Mouse (Mus musculus) MEL (cell line): ENCODE measurements at regions not wholly inside any gene's neighbourhood (a gene's known extent, or its start where the extent isn't known, plus 50 kb on each side); places are given as distances from the start of the nearest gene placed in this dataset.

Experiments used
- DNase-seq: peaks from one replicate; pipeline ENCODE4 v3.0.0; 2011; ENCODE audit warnings: low read depth, low spot score
- H3K27ac ChIP-seq: 2 replicates; pipeline ENCODE4 v1.5.1; 2012; ENCODE audit warnings: low read depth, mild to moderate bottlenecking, control low read depth, low read length, moderate library complexity; ENCODE audit not compliant: control insufficient read depth
- H3K27me3 ChIP-seq, 2 experiments: fragments of 150-350 bp in 1 of 2; sonication (generic) in 1 of 2; 2 replicates each; pipeline ENCODE4 v1.6.1; 2012; ENCODE audit warnings: low read length in 2 of 2, mild to moderate bottlenecking in 2 of 2, improper control_type of control experiment in 1 of 2, moderate library complexity in 1 of 2; ENCODE audit not compliant: insufficient read depth in 2 of 2, control insufficient read depth in 1 of 2
- H3K36me3 ChIP-seq, 2 experiments: 2 replicates each; pipeline ENCODE4 v1.6.1; 2012 to 2014; ENCODE audit warnings: low read length in 2 of 2, improper control_type of control experiment in 1 of 2, inconsistent platforms in 1 of 2, mild to moderate bottlenecking in 1 of 2; ENCODE audit not compliant: insufficient read depth in 2 of 2, control insufficient read depth in 1 of 2
- H3K4me1 ChIP-seq, 2 experiments: fragments of 150-350 bp in 1 of 2; sonication (generic) in 1 of 2; 2 replicates each; pipeline ENCODE4 v1.6.1; 2012; ENCODE audit warnings: low read length in 2 of 2, improper control_type of control experiment in 1 of 2, mild to moderate bottlenecking in 1 of 2; ENCODE audit not compliant: insufficient read depth in 2 of 2, control insufficient read depth in 1 of 2
- H3K4me3 ChIP-seq, 2 experiments: fragments of 150-350 bp in 1 of 2; sonication (generic) in 1 of 2; 2 replicates each; pipeline ENCODE4 v1.5.1; 2012; ENCODE audit warnings: low read depth in 2 of 2, low read length in 2 of 2, mild to moderate bottlenecking in 2 of 2, moderate library complexity in 2 of 2, control low read depth in 1 of 2, improper control_type of control experiment in 1 of 2; ENCODE audit not compliant: control insufficient read depth in 1 of 2, insufficient read depth in 1 of 2
- H3K79me2 ChIP-seq: 2 replicates; pipeline ENCODE4 v1.6.1; 2012; ENCODE audit warnings: mild to moderate bottlenecking, low read length, moderate library complexity; ENCODE audit not compliant: control insufficient read depth, poor library complexity, insufficient read depth
- H3K9ac ChIP-seq: 2 replicates; pipeline ENCODE4 v1.6.1; 2012; ENCODE audit warnings: low read depth, mild to moderate bottlenecking, control low read depth, low read length, moderate library complexity; ENCODE audit not compliant: control insufficient read depth, poor library complexity, severe bottlenecking
- H3K9me3 ChIP-seq: fragments of 150-350 bp; sonication (generic); replicated peaks from 2 replicates; pipeline ENCODE4 v1.6.1; 2012; ENCODE audit warnings: mild to moderate bottlenecking, low read length, improper control_type of control experiment, moderate library complexity; ENCODE audit not compliant: insufficient read depth
- CHD1 ChIP-seq: IDR thresholded peaks from 2 replicates; pipeline ENCODE4 v1.6.1; 2012; ENCODE audit warnings: low read depth, mild to moderate bottlenecking, inconsistent platforms, low read length, improper control_type of control experiment
- CHD2 ChIP-seq: IDR thresholded peaks from 2 replicates; pipeline ENCODE4 v1.6.1; 2011; ENCODE audit warnings: low read length, improper control_type of control experiment
- CTCF ChIP-seq, 3 experiments: IDR thresholded peaks in 2 of 3; conservative IDR thresholded peaks in 1 of 3; 2 replicates each; pipeline ENCODE4 v1.5.1; 2011 to 2012; ENCODE audit warnings: low read length in 3 of 3, low read depth in 2 of 3, mild to moderate bottlenecking in 2 of 3, improper control_type of control experiment in 1 of 3, inconsistent platforms in 1 of 3, mixed read lengths in 1 of 3, moderate library complexity in 1 of 3; ENCODE audit not compliant: control insufficient read depth in 1 of 3, insufficient read depth in 1 of 3, poor library complexity in 1 of 3, severe bottlenecking in 1 of 3
- E2F4 ChIP-seq: IDR thresholded peaks from 2 replicates; pipeline ENCODE4 v1.6.1; 2011; ENCODE audit warnings: low read depth, low read length, improper control_type of control experiment, borderline replicate concordance
- ELF1 ChIP-seq: IDR thresholded peaks from 2 replicates; pipeline ENCODE4 v1.6.1; 2014; ENCODE audit warnings: low read depth, mild to moderate bottlenecking, inconsistent platforms, low read length, improper control_type of control experiment, moderate library complexity
- GABPA ChIP-seq: IDR thresholded peaks from 2 replicates; pipeline ENCODE4 v1.6.1; 2012; ENCODE audit warnings: low read depth, mild to moderate bottlenecking, inconsistent platforms, low read length, improper control_type of control experiment, moderate library complexity
- GATA1 ChIP-seq: IDR thresholded peaks from 2 replicates; pipeline ENCODE4 v1.6.1; 2011; ENCODE audit warnings: low read depth, low read length, improper control_type of control experiment
- HCFC1 ChIP-seq: IDR thresholded peaks from 2 replicates; pipeline ENCODE4 v1.6.1; 2012; ENCODE audit warnings: low read depth, mild to moderate bottlenecking, inconsistent platforms, low read length, improper control_type of control experiment, moderate library complexity
- JUND ChIP-seq: IDR thresholded peaks from 2 replicates; pipeline ENCODE4 v1.6.1; 2011; ENCODE audit warnings: low read depth, mild to moderate bottlenecking, improper control_type of control experiment, low read length
- KAT2A ChIP-seq: conservative IDR thresholded peaks from 2 replicates; pipeline ENCODE4 v1.6.1; 2012; ENCODE audit warnings: low read depth, low read length, improper control_type of control experiment, inconsistent platforms
- MAFK ChIP-seq: IDR thresholded peaks from 2 replicates; pipeline ENCODE4 v1.6.1; 2011; ENCODE audit warnings: low read depth, mild to moderate bottlenecking, low read length, improper control_type of control experiment, borderline replicate concordance
- MAX ChIP-seq: IDR thresholded peaks from 2 replicates; pipeline ENCODE4 v1.6.1; 2011; ENCODE audit warnings: low read length, improper control_type of control experiment
- MAZ ChIP-seq: IDR thresholded peaks from 2 replicates; pipeline ENCODE4 v1.6.1; 2012; ENCODE audit warnings: low read depth, mild to moderate bottlenecking, inconsistent platforms, low read length, improper control_type of control experiment
- MYB ChIP-seq: IDR thresholded peaks from 2 replicates; pipeline ENCODE4 v1.6.1; 2011; ENCODE audit warnings: mild to moderate bottlenecking, low read depth, low read length, improper control_type of control experiment
- MYC ChIP-seq: IDR thresholded peaks from 2 replicates; pipeline ENCODE4 v1.6.1; 2011; ENCODE audit warnings: low read depth, mild to moderate bottlenecking, low read length, improper control_type of control experiment, moderate library complexity
- NELFE ChIP-seq: IDR thresholded peaks from 2 replicates; pipeline ENCODE4 v1.6.1; 2011; ENCODE audit warnings: low read depth, low read length, improper control_type of control experiment
- NRF1 ChIP-seq: IDR thresholded peaks from 2 replicates; pipeline ENCODE4 v1.6.1; 2014; ENCODE audit warnings: low read depth, mild to moderate bottlenecking, inconsistent platforms, low read length, improper control_type of control experiment, moderate library complexity; ENCODE audit not compliant: poor library complexity, insufficient read depth, severe bottlenecking
- POLR2A ChIP-seq, 2 experiments: IDR thresholded peaks; 2 replicates each; pipeline ENCODE4 v1.6.1; 2011 to 2012; ENCODE audit warnings: low read length in 2 of 2, mild to moderate bottlenecking in 2 of 2, control low read depth in 1 of 2, improper control_type of control experiment in 1 of 2, low read depth in 1 of 2, moderate library complexity in 1 of 2; ENCODE audit not compliant: control insufficient read depth in 1 of 2, insufficient read depth in 1 of 2, poor library complexity in 1 of 2
- POLR2AphosphoS2 ChIP-seq: IDR thresholded peaks from 2 replicates; pipeline ENCODE4 v1.6.1; 2011; ENCODE audit warnings: low read length, improper control_type of control experiment
- POLR2AphosphoS5 ChIP-seq: IDR thresholded peaks from 2 replicates; pipeline ENCODE4 v1.6.1; 2012; ENCODE audit warnings: low read depth, borderline replicate concordance, mild to moderate bottlenecking, inconsistent platforms, low read length, moderate library complexity, mixed read lengths
- RAD21 ChIP-seq: IDR thresholded peaks from 2 replicates; pipeline ENCODE4 v1.6.1; 2011; ENCODE audit warnings: mild to moderate bottlenecking, low read depth, low read length, improper control_type of control experiment
- SIN3A ChIP-seq: IDR thresholded peaks from 2 replicates; pipeline ENCODE4 v1.6.1; 2012; ENCODE audit warnings: low read length, improper control_type of control experiment, inconsistent platforms
- SMC3 ChIP-seq: IDR thresholded peaks from 2 replicates; pipeline ENCODE4 v1.6.1; 2011; ENCODE audit warnings: low read depth, low read length, improper control_type of control experiment
- TBP ChIP-seq: IDR thresholded peaks from 2 replicates; pipeline ENCODE4 v1.8.0; 2011; ENCODE audit warnings: low read depth, low read length, improper control_type of control experiment
- UBTF ChIP-seq: IDR thresholded peaks from 2 replicates; pipeline ENCODE4 v1.6.1; 2012; ENCODE audit warnings: low read depth, mild to moderate bottlenecking, inconsistent platforms, low read length, improper control_type of control experiment, moderate library complexity, borderline replicate concordance; ENCODE audit not compliant: insufficient read depth
- USF1 ChIP-seq: IDR thresholded peaks from 2 replicates; pipeline ENCODE4 v1.6.1; 2014; ENCODE audit warnings: low read depth, mild to moderate bottlenecking, inconsistent platforms, low read length, improper control_type of control experiment, moderate library complexity
- ZC3H11A ChIP-seq: IDR thresholded peaks from 2 replicates; pipeline ENCODE4 v1.6.1; 2012; ENCODE audit warnings: low read depth, mild to moderate bottlenecking, inconsistent platforms, low read length, improper control_type of control experiment
- ZKSCAN1 ChIP-seq: IDR thresholded peaks from 2 replicates; pipeline ENCODE4 v1.6.1; 2012; ENCODE audit warnings: low read depth, mild to moderate bottlenecking, inconsistent platforms, low read length, improper control_type of control experiment, moderate library complexity
- ZMIZ1 ChIP-seq: IDR thresholded peaks from 2 replicates; pipeline ENCODE4 v1.6.1; 2012; ENCODE audit warnings: low read depth, mild to moderate bottlenecking, inconsistent platforms, low read length, improper control_type of control experiment, moderate library complexity
- ZNF384 ChIP-seq: IDR thresholded peaks from 2 replicates; pipeline ENCODE4 v1.6.1; 2012; ENCODE audit warnings: low read depth, mild to moderate bottlenecking, inconsistent platforms, low read length, improper control_type of control experiment

DNA sequence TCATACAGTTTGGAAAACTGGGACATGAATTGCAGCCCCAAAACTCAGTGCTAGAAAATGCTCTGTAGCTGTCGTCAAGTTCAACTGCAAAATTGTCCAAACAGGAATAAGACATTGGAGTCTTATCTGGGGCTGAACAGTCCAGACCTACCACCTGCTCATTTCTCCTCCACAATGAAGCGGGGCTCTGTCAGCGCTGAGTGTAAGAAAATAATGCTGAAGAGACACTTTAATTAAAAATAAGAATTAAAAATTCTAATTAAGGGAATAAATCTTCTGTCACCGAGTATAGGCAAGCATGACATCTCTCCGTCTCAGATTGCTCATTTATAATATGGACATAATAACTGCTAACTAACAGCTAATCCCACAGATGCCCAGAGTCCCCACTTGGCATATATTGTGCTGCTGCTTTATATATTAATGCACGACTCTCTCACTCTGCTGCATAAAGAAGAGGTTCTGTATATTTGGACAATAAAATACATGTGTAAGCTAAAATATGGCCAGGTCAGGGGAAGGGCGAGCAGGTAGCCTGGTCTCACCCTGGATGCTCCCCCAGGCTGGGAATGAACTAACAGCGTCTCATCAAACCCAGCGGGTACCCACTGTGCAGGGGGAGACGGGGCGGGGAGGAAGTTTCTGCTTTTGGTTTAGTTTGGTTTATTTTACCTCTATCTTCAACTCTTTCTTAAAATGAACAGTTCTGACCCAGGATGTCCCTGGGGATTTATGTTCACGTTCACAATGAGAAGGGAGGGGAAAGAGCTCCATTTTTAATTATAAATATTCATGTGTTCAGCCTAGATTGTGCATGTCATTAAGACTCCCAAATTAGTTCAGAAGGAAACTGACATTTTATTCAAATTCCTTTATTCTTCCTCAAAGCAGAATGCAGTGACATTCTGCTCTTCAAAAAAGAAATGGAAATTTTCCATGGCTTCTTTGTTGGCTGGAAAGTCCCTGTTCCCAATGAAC, 544.9 kb downstream of the Pdcd6ip start:
- DNase-seq = no peak
- Histone ChIP-seq H3K9ac (no peak overlapping the region), H3K4me1 (no peaks in the 10 kb centered on the region), H3K27ac (no peak overlapping the region), H3K79me2 (no peaks in the 10 kb centered on the region), H3K4me3 (no peak overlapping the region), H3K9me3 (no peaks in the 10 kb centered on the region), H3K27me3 (no peaks in the 10 kb centered on the region), H3K36me3 (no peaks in the 10 kb centered on the region)
- no peak for TF ChIP-seq MAFK
- TF ChIP-seq MAX = no peak
- TF ChIP-seq E2F4 = no peak
- no peak for TF ChIP-seq GABPA
- no peak for TF ChIP-seq HCFC1
- TF ChIP-seq NELFE = no peak
- no peak for TF ChIP-seq ZNF384
- TF ChIP-seq TBP = no peak
- no peak for TF ChIP-seq MYC
- TF ChIP-seq JUND = no peak
- TF ChIP-seq SMC3 = no peak
- no peak for TF ChIP-seq USF1
- no peak for TF ChIP-seq GATA1
- TF ChIP-seq POLR2AphosphoS5 = no peak
- TF ChIP-seq MAZ = no peak
- TF ChIP-seq UBTF = no peak
- no peak for TF ChIP-seq ZKSCAN1
- no peak for TF ChIP-seq CHD2
- no peak for TF ChIP-seq POLR2A (IDR thresholded peaks at IDR 0.05; ENCODE audit: control insufficient read depth in 1 of 2, insufficient read depth in 1 of 2, low read depth in 1 of 2, low read length in 2 of 2, poor library complexity in 1 of 2)

DNA sequence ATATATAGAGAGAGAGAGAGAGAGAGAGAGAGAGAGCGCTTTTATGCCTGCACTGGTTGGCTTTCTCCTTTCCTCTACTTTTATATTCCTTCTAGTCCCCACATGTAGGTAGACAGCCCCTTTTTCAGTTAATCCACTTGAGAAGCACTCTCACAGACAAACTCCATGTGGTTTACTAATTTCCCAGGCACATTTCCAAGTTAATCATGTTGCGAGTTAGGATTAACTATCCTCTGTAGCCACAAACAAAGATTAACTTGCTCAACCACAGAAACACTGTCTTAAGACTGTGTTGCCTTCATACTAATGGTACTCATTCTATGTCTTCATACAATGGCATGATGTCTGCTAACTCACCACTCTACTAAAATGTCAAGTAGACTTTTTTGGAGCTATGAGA, 548.0 kb downstream of the Pdcd6ip start:
- Histone ChIP-seq H3K27ac (no peak overlapping the region), H3K4me3 (no peak overlapping the region), H3K27me3 (no peaks in the 10 kb centered on the region), H3K36me3 (no peaks in the 10 kb centered on the region), H3K9me3 (no peaks in the 10 kb centered on the region), H3K4me1 (no peaks in the 10 kb centered on the region), H3K9ac (no peak overlapping the region), H3K79me2 (no peaks in the 10 kb centered on the region)
- no peak for TF ChIP-seq MAFK
- no peak for TF ChIP-seq NRF1
- TF ChIP-seq NELFE = no peak
- TF ChIP-seq RAD21 = no peak
- TF ChIP-seq CHD1 = no peak
- TF ChIP-seq POLR2AphosphoS5 = no peak
- no peak for TF ChIP-seq KAT2A
- TF ChIP-seq ZC3H11A = no peak
- no peak for TF ChIP-seq ELF1
- TF ChIP-seq E2F4 = no peak
- no peak for TF ChIP-seq MAZ
- no peak for TF ChIP-seq MYB
- no peak for TF ChIP-seq HCFC1
- no peak for TF ChIP-seq CTCF (IDR thresholded peaks at IDR 0.05 in 2 of 3, conservative IDR thresholded peaks at IDR 0.05 in 1 of 3; ENCODE audit: control insufficient read depth in 1 of 3, insufficient read depth in 1 of 3, low read depth in 2 of 3, low read length in 3 of 3, poor library complexity in 1 of 3, severe bottlenecking in 1 of 3)
- no peak for TF ChIP-seq POLR2AphosphoS2
- TF ChIP-seq SIN3A = no peak
- TF ChIP-seq ZMIZ1 = no peak
- DNase-seq = no peak
